Mouse (Mus musculus) liver, adult 2 months (tissue): Measurements from ENCODE around the gene Slamf9. TPM values are rescaled to one million over a fixed set of nuclear protein-coding genes. Genes with fewer than 3 reads are reported as not detected.

ENCODE experiments used
- DNase-seq: peaks from one replicate; pipeline ENCODE4 v3.0.0-alpha.2; 2011; ENCODE audit warnings: low read depth, low spot score; ENCODE audit errors: extremely low read depth
- H3K27ac ChIP-seq: fragments of 200-500 bp; replicated peaks from 2 replicates; pipeline ENCODE4 v1.5.1; 2012; ENCODE audit warnings: low read depth, mild to moderate bottlenecking, control low read depth, inconsistent platforms, low read length; ENCODE audit not compliant: insufficient read depth
- H3K27me3 ChIP-seq: fragments of 200-500 bp; 2 replicates; pipeline ENCODE4 v1.6.1; 2012; ENCODE audit warnings: mild to moderate bottlenecking, moderate library complexity, low read length, inconsistent platforms; ENCODE audit not compliant: control insufficient read depth, insufficient read depth
- H3K36me3 ChIP-seq: fragments of 200-500 bp; 2 replicates; pipeline ENCODE4 v1.6.1; 2012; ENCODE audit warnings: low read length, inconsistent platforms; ENCODE audit not compliant: control insufficient read depth, insufficient read depth
- H3K4me1 ChIP-seq: fragments of 200-500 bp; 2 replicates; pipeline ENCODE4 v1.6.1; 2011; ENCODE audit warnings: low read length; ENCODE audit not compliant: control insufficient read depth, insufficient read depth
- H3K4me3 ChIP-seq: fragments of 200-500 bp; 2 replicates; pipeline ENCODE4 v1.5.1; 2011; ENCODE audit warnings: low read depth, mild to moderate bottlenecking, control low read depth, low read length, moderate library complexity; ENCODE audit not compliant: insufficient read depth
- H3K79me2 ChIP-seq: fragments of 200-500 bp; 2 replicates; pipeline ENCODE4 v1.6.1; 2012; ENCODE audit warnings: inconsistent platforms, mild to moderate bottlenecking, low read length, moderate library complexity; ENCODE audit not compliant: control insufficient read depth, insufficient read depth
- H3K9ac ChIP-seq: fragments of 200-500 bp; 2 replicates; pipeline ENCODE4 v1.6.1; 2012; ENCODE audit warnings: low read depth, mild to moderate bottlenecking, control low read depth, inconsistent platforms, low read length
- CTCF ChIP-seq: fragments of 200-500 bp; IDR thresholded peaks from 2 replicates; pipeline ENCODE4 v1.5.1; 2011; ENCODE audit warnings: low read depth, low read length, control low read depth
- POLR2A ChIP-seq: fragments of 200-500 bp; IDR thresholded peaks from 2 replicates; pipeline ENCODE4 v1.6.1; 2011; ENCODE audit warnings: low read length, control low read depth; ENCODE audit not compliant: insufficient read depth; ENCODE audit errors: extremely low read depth
- WGBS: fragments of 180-500 bp; shearing (Covaris S2); methylation state at CpG from one replicate; pipeline ENCODE4 v1.1.7; 2018; 5-methylcytosine and 5-hydroxymethylcytosine counted together
- polyA plus RNA-seq: library from polyadenylated mRNA; depleted of rRNA; stranded (reverse); fragments of >200 nt; gene quantifications from 2 replicates; pipeline ENCODE4 v1.2.3, GENCODE M21; 2012
- total RNA-seq: library from RNA; depleted of rRNA; stranded (reverse); fragments of >200 nt; gene quantifications from 2 replicates; pipeline ENCODE4 v1.2.3, GENCODE M21; 2014

The Slamf9 gene
- total and polyA plus RNA-seq, 2 experiments: 0.53 to 0.92 TPM

DNA sequence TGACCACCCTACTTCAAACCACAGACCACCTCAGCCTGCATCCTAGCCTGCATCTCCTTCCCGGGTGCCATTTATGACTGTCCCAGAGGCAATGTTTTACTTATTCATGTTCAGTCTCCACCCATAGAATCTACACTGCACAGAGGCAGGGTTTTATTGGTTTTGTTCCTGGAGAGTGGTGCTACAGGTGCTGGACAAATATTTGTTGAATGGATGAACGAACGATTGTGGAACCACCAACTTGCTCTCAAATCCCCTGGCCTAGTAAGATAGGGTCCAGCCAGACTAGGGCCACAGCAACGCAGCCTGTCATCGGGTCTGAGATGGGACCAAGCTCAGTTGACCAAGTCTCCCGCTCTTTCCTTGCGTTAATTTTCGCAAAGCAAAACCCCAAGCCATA is 34.8 kb downstream of the Slamf9 start:
- no peak overlapping the region for H3K27ac ChIP-seq
- no peak for DNase-seq
- H3K4me3 ChIP-seq: no peak overlapping the region
- no peaks in the 10 kb centered on the region for H3K79me2 ChIP-seq
- H3K4me1 ChIP-seq: peaks cover 13% of the 10 kb centered on the region
- TF ChIP-seq POLR2A: no peak
- TF ChIP-seq CTCF: no peak
- WGBS: 28% methylated on average over 8 of the region's 8 CpGs
- H3K9ac ChIP-seq: no peak overlapping the region
- H3K36me3 ChIP-seq: no peaks in the 10 kb centered on the region
- no peaks in the 10 kb centered on the region for H3K27me3 ChIP-seq

DNA sequence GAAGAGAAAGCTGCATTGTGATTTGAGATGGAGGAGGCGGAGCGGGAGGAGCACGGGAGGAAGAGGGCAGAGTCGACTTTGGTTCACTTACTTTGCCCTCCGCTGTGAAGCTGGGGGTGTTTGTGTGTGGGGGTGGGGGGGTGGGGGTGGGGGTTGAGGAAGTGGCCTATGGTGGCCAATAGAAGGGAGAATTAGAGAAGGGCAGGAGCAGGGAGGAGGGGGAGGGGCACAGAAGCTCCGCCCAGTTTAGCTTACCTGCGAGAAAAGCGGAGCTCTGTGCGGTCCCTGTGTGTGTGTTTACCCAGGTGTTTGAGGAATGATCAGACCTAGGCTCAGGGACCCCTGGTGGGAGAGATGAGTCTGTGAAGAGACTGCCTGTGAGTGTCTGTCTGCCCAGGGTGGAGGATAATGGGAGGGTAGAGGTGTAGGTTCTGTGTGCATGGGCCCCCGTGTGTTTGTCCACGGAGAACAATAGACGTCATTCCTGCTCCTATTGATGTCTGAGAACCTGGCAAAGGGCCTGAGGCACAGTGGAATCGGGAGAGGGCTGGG is 35.3 kb downstream of the Slamf9 start:
- no peak for DNase-seq

DNA sequence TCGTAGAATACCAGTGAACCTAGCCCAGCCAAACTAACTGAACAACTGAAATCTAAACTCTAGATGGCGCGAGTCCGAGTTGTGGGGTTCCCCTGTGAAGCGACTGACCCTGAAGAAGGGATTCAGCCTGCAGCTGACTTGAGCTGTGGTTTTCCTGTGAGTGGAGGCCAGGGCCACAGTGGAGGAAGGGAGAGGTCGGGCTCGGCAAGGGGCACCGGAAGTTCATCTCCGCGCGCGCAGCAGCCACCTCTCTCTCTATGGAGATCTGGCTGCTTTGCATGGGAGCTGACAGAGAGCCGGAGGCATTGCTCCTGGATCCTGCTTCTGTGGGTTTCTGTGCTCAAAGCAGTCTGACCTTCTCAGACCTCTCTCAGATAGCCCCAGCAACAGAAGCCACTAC is 37.8 kb downstream of the Slamf9 start:
- H3K4me1 ChIP-seq: peaks cover 20% of the 10 kb centered on the region
- no peaks in the 10 kb centered on the region for H3K27me3 ChIP-seq
- 35% methylated on average over 13 of the region's 13 CpGs for WGBS
- no peaks in the 10 kb centered on the region for H3K79me2 ChIP-seq
- H3K36me3 ChIP-seq: no peaks in the 10 kb centered on the region
- no peak overlapping the region for H3K4me3 ChIP-seq
- peak overlapping the region; percentile 77 for H3K27ac ChIP-seq
- H3K9ac ChIP-seq: 0 out of 2 replicates have a peak overlapping the region, but pooled peaks have one; percentile 19
- peak; percentile 34 for DNase-seq
- TF ChIP-seq CTCF (peak; percentile 20; the same call in 1 of the 2 replicates), POLR2A (no peak)

More for the DNA sequence above, 35.3 kb downstream of the Slamf9 start:
- no peak for TF ChIP-seq POLR2A
- TF ChIP-seq CTCF: no peak
- Histone ChIP-seq H3K27me3 (no peaks in the 10 kb centered on the region), H3K36me3 (no peaks in the 10 kb centered on the region), H3K4me1 (peaks cover 17% of the 10 kb centered on the region), H3K9ac (no peak overlapping the region), H3K4me3 (no peak overlapping the region), H3K27ac (no peak overlapping the region), H3K79me2 (no peaks in the 10 kb centered on the region)
- WGBS: 21% methylated on average over 13 of the region's 13 CpGs

DNA sequence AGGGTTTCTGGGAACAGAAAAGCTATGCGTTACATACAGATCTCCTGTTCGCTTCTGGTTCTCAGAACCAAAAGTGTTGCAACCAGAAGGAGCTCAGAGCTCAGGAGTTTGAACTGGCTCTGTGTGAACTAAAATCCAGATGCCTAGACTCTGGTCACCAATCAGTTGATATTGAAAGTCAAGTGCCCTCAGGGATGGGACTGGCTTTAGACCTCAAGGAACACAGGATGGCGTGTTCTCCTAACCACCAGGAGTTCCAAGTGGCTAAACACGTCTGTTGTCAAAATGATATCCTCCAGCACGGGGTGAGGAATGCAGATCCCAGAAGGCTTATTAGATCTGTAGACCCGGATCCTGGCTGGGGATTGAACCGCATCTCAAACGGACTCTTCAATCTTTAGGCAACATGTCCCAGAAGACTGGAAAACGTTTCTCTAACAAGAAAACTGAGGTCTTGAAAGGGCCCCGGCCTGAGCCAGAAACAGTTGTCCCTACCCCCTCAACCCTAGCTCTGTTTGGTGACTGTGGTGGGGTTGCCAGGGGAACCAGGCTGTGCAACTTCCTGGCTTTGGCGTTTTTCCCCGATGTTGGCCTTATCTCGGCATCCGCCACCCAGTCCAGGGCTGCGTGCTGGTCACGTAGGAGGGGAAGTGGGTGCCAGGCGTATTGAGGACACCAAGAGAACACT is 38.5 kb downstream of the Slamf9 start:
- no peak overlapping the region for H3K4me3 ChIP-seq
- H3K9ac ChIP-seq: no peak overlapping the region
- H3K27ac ChIP-seq: peak overlapping the region; percentile 77
- no peak for TF ChIP-seq POLR2A
- no peak for TF ChIP-seq CTCF
- WGBS: 55% methylated on average over 17 of the region's 17 CpGs
- peaks cover 20% of the 10 kb centered on the region for H3K4me1 ChIP-seq
- no peaks in the 10 kb centered on the region for H3K79me2 ChIP-seq
- DNase-seq: peak; percentile 30
- H3K36me3 ChIP-seq: no peaks in the 10 kb centered on the region
- H3K27me3 ChIP-seq: no peaks in the 10 kb centered on the region

DNA sequence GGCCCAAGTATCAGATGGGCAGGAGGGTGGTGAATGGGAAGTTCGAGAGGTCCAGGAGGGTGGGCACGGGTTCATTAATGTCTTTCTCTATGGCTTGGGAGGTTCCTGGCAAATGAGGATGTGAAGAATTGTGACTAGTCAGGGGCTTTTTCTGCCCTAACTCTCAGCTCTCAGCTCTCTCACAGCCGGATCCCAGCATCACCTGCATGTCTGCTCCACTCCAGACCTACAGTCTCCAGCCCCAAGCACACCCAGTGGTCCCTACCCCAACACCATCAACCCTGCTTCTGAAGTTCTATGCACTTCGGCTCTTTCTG is 39.0 kb downstream of the Slamf9 start:
- no peaks in the 10 kb centered on the region for H3K27me3 ChIP-seq
- H3K36me3 ChIP-seq: no peaks in the 10 kb centered on the region
- no peak overlapping the region for H3K4me3 ChIP-seq
- H3K79me2 ChIP-seq: no peaks in the 10 kb centered on the region
- peak overlapping the region; percentile 77 for H3K27ac ChIP-seq
- DNase-seq: no peak
- WGBS: 49% methylated on average over 4 of the region's 4 CpGs
- H3K9ac ChIP-seq: no peak overlapping the region
- H3K4me1 ChIP-seq: peaks cover 20% of the 10 kb centered on the region
- TF ChIP-seq CTCF (no peak), POLR2A (no peak)
